Mouse (Mus musculus) lung, embryonic 15.5 days (tissue): ENCODE measurements around the gene Ssc5d. TPM values are rescaled to one million over a fixed set of nuclear protein-coding genes. Genes with fewer than 3 reads are reported as not detected.
A peak's percentile ranks its signal among the peaks of the same experiment; 100 is the strongest.
"Not testable (repeated sequence)": the region's sequence is repeated elsewhere in the genome, so short reads cannot be mapped to it uniquely, and the experiment has no call there.

Experiments
- ATAC-seq: fragments of 200-750 bp; cut with Nextera tagmentation; 2 replicates; pipeline ENCODE4 v1.8.0; 2017; ENCODE audit warnings: moderate number of reproducible peaks, borderline replicate concordance; ENCODE audit not compliant: low FRiP score, low TSS enrichment; ENCODE audit errors: extremely low read depth
- H3K27ac ChIP-seq: fragments of 300-500 bp; sonication (generic); 2 replicates; pipeline ENCODE4 v1.5.1; 2015; ENCODE audit warnings: moderate library complexity, mild to moderate bottlenecking, inconsistent platforms
- H3K27me3 ChIP-seq: fragments of 300-500 bp; sonication (generic); 2 replicates; pipeline ENCODE4 v1.6.1; 2015; ENCODE audit warnings: inconsistent platforms
- H3K36me3 ChIP-seq: fragments of 300-500 bp; sonication (generic); 2 replicates; pipeline ENCODE4 v1.6.1; 2015; ENCODE audit warnings: inconsistent platforms
- H3K4me1 ChIP-seq: fragments of 300-500 bp; sonication (generic); 2 replicates; pipeline ENCODE4 v1.6.1; 2015; ENCODE audit warnings: inconsistent platforms
- H3K4me2 ChIP-seq: fragments of 300-500 bp; sonication (generic); 2 replicates; pipeline ENCODE4 v1.6.1; 2015; ENCODE audit warnings: inconsistent platforms, mild to moderate bottlenecking, moderate library complexity
- H3K4me3 ChIP-seq: fragments of 300-500 bp; sonication (generic); 2 replicates; pipeline ENCODE4 v1.5.1; 2015; ENCODE audit warnings: mild to moderate bottlenecking, inconsistent platforms
- H3K9ac ChIP-seq: fragments of 300-500 bp; sonication (generic); 2 replicates; pipeline ENCODE4 v1.6.1; 2015; ENCODE audit warnings: inconsistent platforms
- H3K9me3 ChIP-seq: fragments of 300-500 bp; sonication (generic); 2 replicates; pipeline ENCODE4 v1.6.1; 2016; ENCODE audit warnings: inconsistent platforms
- WGBS: fragments of 180-500 bp; shearing (Covaris S2); methylation state at CpG from one replicate; pipeline ENCODE4 v1.1.7; 2015; 5-methylcytosine and 5-hydroxymethylcytosine counted together
- polyA plus RNA-seq: library from polyadenylated mRNA; unstranded; fragments of >200 nt; fragmentation: Nextera tagmentation; extraction: Ambion mirVana; gene quantifications from 2 replicates; pipeline ENCODE4 v1.2.1, GENCODE M21; 2015

The Ssc5d gene
- polyA plus RNA-seq = 1.6 and 2.2 TPM in 2 replicates

DNA sequence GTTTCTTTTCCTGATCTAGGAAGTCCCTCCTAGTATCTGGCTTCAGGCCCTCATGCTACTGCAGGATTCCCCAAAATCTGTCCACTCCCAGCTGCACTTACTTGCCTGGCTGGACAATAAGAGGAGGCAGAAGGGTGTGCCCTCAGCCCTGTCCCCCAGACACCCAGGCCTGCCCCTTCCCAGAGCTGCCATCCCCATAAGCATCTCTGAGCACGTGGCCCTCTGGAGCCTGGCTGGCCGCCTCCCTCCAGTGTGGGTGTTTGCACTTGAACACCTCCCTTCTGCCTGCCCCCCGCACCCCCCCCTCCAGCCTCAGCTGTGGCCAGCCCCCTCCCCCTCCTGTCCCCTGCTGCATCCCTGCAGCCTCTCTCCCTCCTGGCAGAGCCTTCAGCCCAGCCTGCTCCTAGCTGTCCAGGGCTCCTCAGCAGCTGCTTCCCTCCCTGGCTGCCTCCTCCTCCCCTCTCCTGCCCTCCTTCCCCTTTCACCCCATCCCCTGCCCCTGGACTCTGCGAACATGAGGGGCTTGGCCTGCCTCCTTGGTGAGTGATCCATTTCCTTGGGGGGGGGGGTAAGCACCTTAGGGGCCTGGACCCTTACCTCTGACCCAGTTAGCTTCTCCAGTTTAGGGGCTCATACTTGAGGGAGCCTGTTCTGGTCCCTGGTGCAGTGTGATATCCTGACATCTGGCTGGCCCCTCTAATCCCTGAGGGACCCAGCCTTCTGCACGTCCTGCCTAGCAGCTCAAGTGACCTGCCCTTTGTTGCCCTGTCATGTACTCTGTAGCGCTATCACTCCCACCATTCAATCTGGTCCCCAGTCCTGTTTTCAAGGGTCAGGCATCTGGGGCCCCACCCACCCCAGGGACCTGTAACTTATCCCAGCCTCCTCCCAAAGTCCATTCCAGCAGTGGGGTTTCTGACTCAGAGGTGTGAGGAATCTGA is at the start of gene Ssc5d:
Gene Ssc5d, plus strand, starts transcription at position 345 of the 941 bp plus-strand sequence.
- Histone ChIP-seq H3K4me1 (peaks cover 66% of the 10 kb centered on the region), H3K36me3 (peaks cover 5% of the 10 kb centered on the region; the same call in 1 of the 2 replicates), H3K27ac (peak within 1 kb of the TSS; percentile 92), H3K4me2 (peak within 1 kb of the TSS; percentile 65), H3K9ac (no peak within 1 kb of the TSS), H3K27me3 (no peaks in the 10 kb centered on the region), H3K4me3 (no peak within 1 kb of the TSS), H3K9me3 (no peaks in the 10 kb centered on the region)
- ATAC-seq = peak; percentile 68
- 18% methylated on average over 6 of the region's 6 CpGs for WGBS

DNA sequence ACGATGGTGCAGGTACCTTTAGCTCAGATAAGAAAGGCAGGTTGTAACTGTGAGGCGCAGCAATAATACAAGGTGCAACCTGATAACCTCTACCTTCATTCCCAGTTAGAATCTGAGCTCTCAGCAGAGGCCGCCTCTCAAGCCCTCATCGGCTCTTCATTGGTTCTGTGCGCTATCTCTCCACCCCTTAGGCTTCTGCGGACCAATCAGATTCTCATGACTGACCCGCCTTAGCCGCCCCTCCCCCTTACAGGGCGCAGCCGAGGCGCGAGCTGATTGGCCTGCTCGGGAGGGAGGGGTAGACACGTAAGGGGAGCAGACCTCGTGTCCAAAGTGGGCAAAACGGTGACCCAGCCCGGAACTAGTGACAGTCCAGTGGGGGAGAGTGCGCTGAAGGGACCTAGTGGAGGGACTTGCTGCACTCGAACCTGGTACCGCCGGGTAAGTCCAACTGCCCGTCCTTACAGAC is 48.8 kb upstream of the Ssc5d start, which contains the start of gene Isoc2a:
Gene Isoc2a, plus strand, starts transcription at position 401 of the 469 bp plus-strand sequence.
- no peaks in the 10 kb centered on the region for H3K27me3 ChIP-seq
- peak; percentile 99 for ATAC-seq
- WGBS = 1% methylated on average over 22 of the region's 22 CpGs
- H3K9me3 ChIP-seq = no peaks in the 10 kb centered on the region
- peak within 1 kb of the TSS; percentile 52 for H3K4me3 ChIP-seq
- H3K4me1 ChIP-seq = peaks cover 14% of the 10 kb centered on the region
- peak within 1 kb of the TSS; percentile 81 for H3K4me2 ChIP-seq
- no peak within 1 kb of the TSS for H3K27ac ChIP-seq
- no peaks in the 10 kb centered on the region for H3K36me3 ChIP-seq
- peak within 1 kb of the TSS; percentile 48 for H3K9ac ChIP-seq

DNA sequence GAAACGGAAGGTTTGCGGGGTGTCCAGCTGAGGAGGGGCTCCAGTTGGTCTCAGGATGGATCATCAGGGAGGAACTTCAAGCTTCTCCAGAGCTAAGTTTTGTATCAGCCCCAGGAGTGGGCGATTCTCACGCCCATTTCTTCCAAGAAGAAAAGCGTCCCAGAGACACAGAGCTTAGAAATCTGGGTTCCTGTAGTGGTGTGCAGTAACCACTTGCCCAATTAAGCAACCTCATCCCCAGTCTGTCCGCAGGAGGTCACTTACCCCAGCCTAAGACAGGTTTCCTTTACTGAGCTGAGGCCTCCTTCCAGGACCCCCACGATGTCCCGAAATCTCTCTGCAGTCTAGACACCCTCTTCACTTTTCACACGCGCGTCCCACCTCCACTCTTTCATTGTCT is 48.4 kb upstream of the Ssc5d start:
- H3K4me1 ChIP-seq = peaks cover 14% of the 10 kb centered on the region
- no peak overlapping the region for H3K27ac ChIP-seq
- no peak; the same call in 1 of the 2 replicates for ATAC-seq
- 7% methylated on average over 11 of the region's 11 CpGs for WGBS
- H3K9ac ChIP-seq = peak overlapping the region; percentile 48
- H3K9me3 ChIP-seq = no peaks in the 10 kb centered on the region
- no peaks in the 10 kb centered on the region for H3K36me3 ChIP-seq
- H3K4me2 ChIP-seq = peak overlapping the region; percentile 81
- no peaks in the 10 kb centered on the region for H3K27me3 ChIP-seq
- peak overlapping the region; percentile 52 for H3K4me3 ChIP-seq

DNA sequence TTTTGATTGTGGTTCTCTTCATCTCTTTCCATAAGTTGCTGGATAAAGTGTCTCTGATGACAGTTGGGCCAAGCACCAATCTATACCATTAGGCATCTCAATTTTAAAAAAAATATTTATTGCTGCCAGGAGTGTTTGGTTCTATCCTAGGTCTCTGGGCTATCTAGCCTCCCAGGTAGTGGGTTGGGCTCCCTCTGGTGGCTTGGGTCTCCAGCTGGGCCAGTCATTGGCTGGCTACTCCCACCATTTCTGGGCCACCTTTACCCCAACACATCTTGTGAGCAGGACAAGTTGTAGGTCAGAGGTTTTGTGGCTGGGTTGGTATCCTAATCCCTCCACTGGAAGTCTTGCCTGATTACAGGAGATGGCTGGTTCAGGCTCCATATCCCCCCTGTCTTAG is 47.4 kb upstream of the Ssc5d start:
- Histone ChIP-seq H3K4me1 (peaks cover 14% of the 10 kb centered on the region), H3K4me2 (peak overlapping the region; percentile 81), H3K36me3 (no peaks in the 10 kb centered on the region), H3K9me3 (no peaks in the 10 kb centered on the region), H3K9ac (no peak overlapping the region), H3K27me3 (no peaks in the 10 kb centered on the region), H3K4me3 (peak overlapping the region; percentile 52; the same call in 1 of the 2 replicates), H3K27ac (no peak overlapping the region)
- no peak for ATAC-seq

DNA sequence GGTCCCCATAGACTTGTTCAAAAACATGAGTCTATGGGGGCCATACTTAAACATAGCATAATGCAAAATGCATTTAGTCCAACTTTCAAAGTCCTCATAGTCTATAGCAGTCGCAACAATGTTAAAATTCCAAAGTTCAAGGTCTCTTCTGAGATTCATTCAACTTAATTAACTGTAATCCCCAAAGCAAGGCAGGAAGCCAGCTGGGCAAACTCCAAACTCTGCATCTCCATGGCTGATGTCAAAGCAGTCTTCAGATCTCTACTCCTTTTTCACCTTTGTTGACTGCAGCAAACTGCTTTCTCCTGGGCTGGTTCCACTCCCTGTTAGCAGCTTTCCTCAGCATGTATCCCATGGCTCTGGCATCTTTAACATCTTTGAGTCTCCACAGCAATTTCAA is 46.5 kb upstream of the Ssc5d start:
- not testable (repeated sequence) for H3K27ac ChIP-seq, ATAC-seq, H3K36me3 ChIP-seq, H3K27me3 ChIP-seq, H3K9me3 ChIP-seq, H3K4me3 ChIP-seq, H3K4me2 ChIP-seq, H3K9ac ChIP-seq
- 71% methylated on average over 1 of the region's 1 CpGs for WGBS
- peaks cover 14% of the 10 kb centered on the region for H3K4me1 ChIP-seq

DNA sequence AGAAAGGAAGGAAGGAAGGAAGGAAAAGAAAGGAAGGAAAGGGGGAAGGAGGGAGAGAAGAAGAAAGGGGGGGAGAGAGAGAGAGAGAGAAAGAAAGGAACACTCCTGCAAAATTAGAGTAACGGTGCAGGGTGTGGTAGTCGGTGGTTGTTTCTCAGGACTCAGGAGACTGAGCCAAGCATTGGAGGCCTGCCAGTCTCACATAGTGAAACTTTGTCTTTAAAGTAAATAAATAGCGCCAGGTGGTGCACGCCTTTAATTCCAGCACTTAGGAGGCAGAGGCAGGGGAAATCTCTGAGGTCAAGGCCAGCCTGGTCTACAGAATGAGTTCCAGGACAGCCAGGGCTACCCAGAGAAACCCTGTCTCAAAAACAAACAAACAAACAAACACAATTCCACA is 38.9 kb upstream of the Ssc5d start:
- no peak for ATAC-seq
- Histone ChIP-seq H3K36me3 (no peaks in the 10 kb centered on the region), H3K27ac (no peak overlapping the region), H3K9me3 (no peaks in the 10 kb centered on the region), H3K4me1 (no peaks in the 10 kb centered on the region), H3K9ac (no peak overlapping the region), H3K4me2 (no peak overlapping the region), H3K27me3 (no peaks in the 10 kb centered on the region), H3K4me3 (no peak overlapping the region)
- WGBS = 40% methylated on average over 4 of the region's 4 CpGs

DNA sequence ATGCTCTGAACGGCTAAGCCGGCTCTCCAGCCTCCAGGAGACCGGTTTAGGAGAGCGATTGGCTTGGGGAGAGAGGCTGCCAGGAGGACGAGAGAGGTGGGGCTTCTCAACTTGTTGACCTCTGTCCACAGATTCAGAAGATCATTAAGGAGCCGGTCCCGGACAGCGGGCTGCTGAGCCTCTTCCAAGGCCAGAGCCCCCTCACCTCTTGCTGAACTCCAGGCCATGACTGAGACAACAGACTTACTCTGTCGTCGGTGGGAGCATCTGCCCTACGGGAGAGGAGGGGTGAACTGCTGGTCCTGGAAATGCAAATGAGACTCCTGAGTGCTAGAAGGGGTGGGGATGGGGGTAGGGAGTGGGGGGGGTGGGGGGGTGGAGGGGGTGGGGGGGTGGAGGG is 30.4 kb upstream of the Ssc5d start:
- Histone ChIP-seq H3K9me3 (no peaks in the 10 kb centered on the region), H3K4me2 (no peak overlapping the region), H3K9ac (no peak overlapping the region), H3K4me3 (no peak overlapping the region), H3K36me3 (no peaks in the 10 kb centered on the region), H3K27me3 (peaks cover 6% of the 10 kb centered on the region; the same call in 1 of the 2 replicates), H3K4me1 (0 out of 2 replicates have a peak, but pooled peaks cover 4% of the 10 kb centered on the region), H3K27ac (no peak overlapping the region)
- no peak for ATAC-seq
- WGBS = 33% methylated on average over 11 of the region's 11 CpGs

DNA sequence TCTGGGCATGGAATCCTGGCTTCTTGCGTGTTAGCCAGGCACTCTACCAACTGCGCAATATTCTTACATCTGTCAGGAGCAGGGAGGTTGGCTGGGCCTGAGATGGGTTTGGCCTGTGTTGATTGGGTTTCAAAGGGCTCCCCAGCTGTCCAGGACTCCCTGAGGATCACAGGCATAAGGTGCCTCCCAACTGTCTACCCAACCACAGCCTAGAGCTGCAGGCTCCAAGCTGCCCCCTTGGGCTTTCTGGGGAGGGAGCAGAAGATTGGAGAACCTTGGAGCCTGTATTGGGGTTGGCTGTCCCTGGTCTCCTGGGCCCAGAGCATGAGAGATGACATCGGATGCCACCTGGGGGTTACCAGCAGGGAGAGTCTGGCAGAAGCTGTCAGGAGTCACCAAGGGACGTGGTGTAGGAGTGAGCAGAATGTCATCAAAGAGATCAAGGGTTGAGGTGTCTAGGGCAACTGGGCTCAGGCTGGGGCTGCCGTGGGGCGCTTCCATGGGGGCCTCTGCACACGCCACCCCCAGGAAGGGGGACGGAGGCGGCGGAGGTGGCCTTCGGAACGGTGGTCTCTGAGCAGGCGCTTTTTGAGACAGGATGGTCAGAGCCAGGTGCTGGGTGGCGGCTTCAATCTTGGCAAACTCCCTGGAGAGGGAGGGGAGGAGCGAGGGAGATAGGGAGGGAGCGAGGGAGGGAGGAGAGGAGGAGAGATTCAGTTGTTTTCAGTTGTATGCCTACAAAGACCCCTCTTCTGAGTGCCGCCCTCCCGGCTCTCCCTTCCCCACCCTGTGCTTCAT is 26.5 kb upstream of the Ssc5d start:
- peak overlapping the region; percentile 48 for H3K4me2 ChIP-seq
- no peak overlapping the region for H3K27ac ChIP-seq
- no peak overlapping the region for H3K9ac ChIP-seq
- H3K4me1 ChIP-seq = 0 out of 2 replicates have a peak, but pooled peaks cover 4% of the 10 kb centered on the region
- peak overlapping the region; percentile 10; the same call in 1 of the 2 replicates for H3K4me3 ChIP-seq
- no peaks in the 10 kb centered on the region for H3K36me3 ChIP-seq
- H3K27me3 ChIP-seq = peaks cover 6% of the 10 kb centered on the region; the same call in 1 of the 2 replicates
- 0 out of 2 replicates have a peak, but pooled peaks have one; percentile 32 for ATAC-seq
- 17% methylated on average over 16 of the region's 18 CpGs for WGBS
- peaks cover 3% of the 10 kb centered on the region; the same call in 1 of the 2 replicates for H3K9me3 ChIP-seq

DNA sequence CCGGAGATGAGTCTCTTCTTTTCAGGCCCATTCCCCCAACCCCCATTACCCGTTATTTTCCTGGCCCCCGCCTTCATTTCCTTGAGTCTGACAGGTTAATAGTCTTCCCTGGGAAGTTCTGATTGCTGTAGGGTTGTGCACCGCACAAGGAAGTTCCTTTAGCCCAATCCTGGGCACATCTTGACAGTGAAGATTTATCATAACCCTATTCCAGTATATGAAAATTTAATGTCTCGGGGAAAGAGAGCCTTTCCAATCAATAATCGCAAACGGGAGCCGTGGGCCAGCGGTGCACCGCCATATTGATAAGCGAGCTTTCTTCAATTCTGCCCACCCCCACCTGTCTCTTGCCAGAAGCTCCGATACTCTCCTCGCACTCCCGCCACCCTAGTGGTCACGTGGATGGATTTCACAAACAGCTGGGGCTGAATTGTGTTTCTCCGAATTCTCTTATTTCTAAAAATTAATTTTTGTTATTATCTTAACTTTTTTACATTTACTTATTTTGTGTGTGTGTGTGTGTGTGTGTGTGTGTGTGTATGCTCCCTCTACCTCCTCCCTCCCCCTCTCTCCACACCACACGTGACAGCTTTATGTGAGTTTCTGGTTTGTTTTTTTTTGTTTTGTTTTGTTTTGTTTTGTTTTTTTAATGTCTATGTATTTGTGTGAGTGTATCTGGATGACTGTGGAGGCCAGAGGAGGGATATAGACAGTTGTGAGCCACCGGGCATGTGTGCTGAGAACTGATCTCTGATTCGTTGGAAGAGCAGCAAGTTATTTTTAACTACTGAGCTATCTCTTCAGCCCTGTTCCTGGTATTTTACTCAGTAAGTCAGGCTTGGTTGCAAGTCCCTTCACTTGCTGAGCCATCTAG is 25.7 kb upstream of the Ssc5d start:
- H3K27me3 ChIP-seq = peaks cover 6% of the 10 kb centered on the region; the same call in 1 of the 2 replicates
- H3K4me2 ChIP-seq = peak overlapping the region; percentile 48
- peaks cover 3% of the 10 kb centered on the region; the same call in 1 of the 2 replicates for H3K9me3 ChIP-seq
- H3K9ac ChIP-seq = no peak overlapping the region
- peak overlapping the region; percentile 10; the same call in 1 of the 2 replicates for H3K4me3 ChIP-seq
- H3K36me3 ChIP-seq = no peaks in the 10 kb centered on the region
- 0 out of 2 replicates have a peak, but pooled peaks cover 4% of the 10 kb centered on the region for H3K4me1 ChIP-seq
- WGBS = 5% methylated on average over 19 of the region's 19 CpGs
- ATAC-seq = no peak
- no peak overlapping the region for H3K27ac ChIP-seq

DNA sequence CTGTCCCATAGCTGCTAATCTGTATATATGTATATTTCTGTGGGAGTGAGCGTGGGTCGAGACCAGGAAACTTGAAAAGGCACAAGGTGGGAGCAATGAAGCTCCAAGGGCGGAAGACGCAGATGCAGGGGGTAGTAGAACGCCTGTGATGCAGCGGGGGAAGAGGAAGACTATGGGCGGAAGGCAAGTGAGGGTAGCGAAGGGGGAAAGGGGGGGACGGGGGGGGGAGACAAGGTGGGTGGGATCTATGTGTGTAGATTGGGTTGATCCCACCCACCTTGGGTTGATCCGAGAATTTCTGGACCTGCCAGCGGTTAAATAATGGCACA is 25.1 kb upstream of the Ssc5d start:
- Histone ChIP-seq H3K27ac (no peak overlapping the region), H3K36me3 (no peaks in the 10 kb centered on the region), H3K9me3 (peaks cover 3% of the 10 kb centered on the region; the same call in 1 of the 2 replicates), H3K27me3 (peaks cover 6% of the 10 kb centered on the region; the same call in 1 of the 2 replicates), H3K4me2 (peak overlapping the region; percentile 48), H3K4me3 (0 out of 2 replicates have a peak overlapping the region, but pooled peaks have one; percentile 10), H3K4me1 (0 out of 2 replicates have a peak, but pooled peaks cover 4% of the 10 kb centered on the region), H3K9ac (no peak overlapping the region)
- 37% methylated on average over 11 of the region's 11 CpGs for WGBS
- ATAC-seq = no peak
